Mouse (Mus musculus) megakaryocyte, embryonic 14.5 days (primary cell): ENCODE measurements at regions not wholly inside any gene's neighbourhood (a gene's known extent, or its start where the extent isn't known, plus 50 kb on each side); places are given as distances from the start of the nearest gene placed in this dataset.

Experiments used
- H3K27me3 ChIP-seq: replicated peaks from 2 replicates; pipeline ENCODE3; 2012; ENCODE audit warnings: inconsistent platforms
- H3K36me3 ChIP-seq: replicated peaks from 2 replicates; pipeline ENCODE3; 2012; ENCODE audit warnings: low read length, inconsistent platforms, mixed read lengths
- H3K4me1 ChIP-seq: 2 replicates; pipeline ENCODE4 v1.6.1; 2012; ENCODE audit warnings: inconsistent platforms
- H3K4me3 ChIP-seq: replicated peaks from 2 replicates; pipeline ENCODE3; 2012; ENCODE audit warnings: moderate library complexity, mild to moderate bottlenecking, inconsistent platforms
- H3K9me3 ChIP-seq: 2 replicates; pipeline ENCODE4 v1.6.1; 2012; ENCODE audit warnings: inconsistent platforms
- FLI1 ChIP-seq: IDR thresholded peaks from 2 replicates; pipeline ENCODE4 v1.6.1; 2012; ENCODE audit warnings: low read length, inconsistent platforms, mixed read lengths
- GATA1 ChIP-seq: IDR thresholded peaks from 3 replicates; pipeline ENCODE4 v1.6.1; 2012; ENCODE audit warnings: mixed read lengths, low read length, inconsistent platforms, borderline replicate concordance

DNA sequence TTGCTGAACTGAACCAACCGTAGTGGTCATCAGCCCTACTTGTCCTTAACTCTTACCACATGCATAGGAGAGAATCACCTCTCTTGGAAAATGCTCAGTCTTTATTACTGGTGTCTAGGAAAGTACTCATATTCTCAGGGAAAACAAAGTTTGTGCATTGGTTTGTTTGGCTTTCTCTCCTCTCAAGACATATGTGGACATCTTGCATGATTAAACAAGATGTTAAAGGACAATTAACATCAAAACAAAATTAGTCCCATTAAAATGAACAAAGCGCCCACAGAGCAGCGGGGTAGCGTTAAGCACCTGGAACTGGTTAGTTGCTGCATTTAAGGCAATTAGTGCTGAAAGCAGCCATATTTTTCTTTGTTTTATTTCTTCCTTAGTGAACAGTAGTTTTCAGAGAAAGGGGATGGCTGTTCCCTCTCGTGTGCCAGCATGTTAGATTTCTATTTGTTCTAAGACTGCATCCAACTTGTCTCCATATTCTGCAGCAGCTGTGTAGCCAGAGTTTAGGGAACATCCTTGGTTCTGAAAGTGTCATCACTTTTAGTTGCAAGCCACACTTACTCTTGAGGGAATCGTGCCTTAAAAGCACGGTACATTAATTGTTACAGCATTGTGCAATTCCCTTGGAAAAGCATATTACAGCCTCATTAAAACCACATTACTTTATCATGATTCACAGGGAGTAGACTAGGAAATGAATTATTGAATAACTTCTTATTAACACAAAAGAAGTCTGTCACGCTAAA, 137.7 kb downstream of the Ube2u start:
- H3K4me1 ChIP-seq, result no peaks in the 10 kb centered on the region
- no peaks in the 10 kb centered on the region for H3K27me3 ChIP-seq
- 0 out of 2 replicates have a peak, but pooled peaks cover 10% of the 10 kb centered on the region for H3K9me3 ChIP-seq
- TF ChIP-seq FLI1, result no peak
- H3K4me3 ChIP-seq, result no peak overlapping the region
- H3K36me3 ChIP-seq, result no peaks in the 10 kb centered on the region

DNA sequence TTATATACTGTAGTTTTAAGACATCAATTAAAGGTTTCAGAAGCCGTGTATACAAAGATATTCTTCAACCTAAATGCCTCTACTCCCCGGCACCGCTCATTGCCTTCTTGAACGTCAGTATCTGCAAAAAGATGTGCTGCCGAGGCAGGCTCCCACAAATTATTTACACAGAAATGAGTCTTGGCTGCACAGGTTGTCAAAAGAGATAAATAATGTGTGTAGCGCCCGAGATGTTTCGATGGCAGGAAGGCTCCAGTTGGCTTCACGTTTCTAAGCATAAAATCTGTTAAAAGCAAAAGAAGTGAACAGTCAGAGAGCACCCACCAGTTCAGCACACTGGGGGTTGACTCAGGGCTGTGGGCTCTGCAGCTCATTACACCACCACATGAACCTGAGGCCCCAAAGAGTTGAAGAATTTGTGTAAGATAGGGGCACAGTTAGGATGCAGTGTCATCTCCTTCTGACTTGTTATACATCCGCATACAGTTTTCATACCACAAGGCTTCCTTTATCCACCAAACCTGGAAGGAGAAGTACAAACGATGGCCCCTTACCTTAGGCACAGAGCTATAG, 138.4 kb downstream of the Ube2u start:
- H3K36me3 ChIP-seq, result no peaks in the 10 kb centered on the region
- H3K9me3 ChIP-seq, result 0 out of 2 replicates have a peak, but pooled peaks cover 10% of the 10 kb centered on the region
- no peaks in the 10 kb centered on the region for H3K27me3 ChIP-seq
- H3K4me1 ChIP-seq, result no peaks in the 10 kb centered on the region
- no peak for TF ChIP-seq GATA1
- TF ChIP-seq FLI1, result no peak
- H3K4me3 ChIP-seq, result no peak overlapping the region

DNA sequence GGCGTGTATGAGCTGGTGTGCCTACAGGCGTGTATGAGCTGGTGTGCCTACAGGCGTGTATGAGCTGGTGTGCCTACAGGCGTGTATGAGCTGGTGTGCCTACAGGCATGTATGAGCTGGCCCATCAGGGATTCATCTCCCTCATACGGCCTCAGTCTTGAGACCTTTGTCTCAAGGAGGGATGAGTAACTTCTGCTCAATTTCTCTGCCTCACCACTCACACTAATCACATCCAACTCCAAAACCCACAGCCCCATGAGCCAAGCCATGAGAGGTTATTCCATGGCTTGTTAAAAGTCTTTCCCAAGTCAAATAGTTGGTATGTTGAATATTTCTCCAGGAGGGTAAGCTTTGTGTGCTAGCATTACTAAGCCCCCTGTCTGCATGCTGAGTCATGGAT, 146.0 kb downstream of the Ube2u start:
- H3K36me3 ChIP-seq, result no peaks in the 10 kb centered on the region
- no peak overlapping the region for H3K4me3 ChIP-seq
- H3K4me1 ChIP-seq, result no peaks in the 10 kb centered on the region
- H3K27me3 ChIP-seq, result no peaks in the 10 kb centered on the region
- no peak for TF ChIP-seq GATA1
- TF ChIP-seq FLI1, result no peak
- peaks cover 4% of the 10 kb centered on the region; the same call in 1 of the 2 replicates for H3K9me3 ChIP-seq

DNA sequence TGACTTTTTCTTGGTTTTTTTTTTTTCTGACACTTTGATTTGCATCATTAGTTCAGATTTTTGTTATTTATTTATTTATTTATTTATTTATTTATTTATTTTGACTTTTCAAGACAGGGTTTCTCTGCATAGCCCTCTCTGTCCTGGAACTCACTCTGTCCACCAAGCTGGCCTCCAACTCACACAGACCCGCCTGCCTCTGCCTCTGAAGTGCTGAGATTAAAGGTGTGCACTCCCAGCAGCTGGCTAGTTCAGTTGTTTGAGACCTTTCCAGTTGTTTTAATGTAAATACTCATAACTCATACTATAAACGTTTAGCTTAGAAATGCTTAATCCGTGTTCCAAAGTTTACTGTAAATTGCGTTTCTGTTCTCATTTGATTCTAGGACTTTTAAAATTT, 147.9 kb downstream of the Ube2u start:
- H3K27me3 ChIP-seq, result no peaks in the 10 kb centered on the region
- no peaks in the 10 kb centered on the region for H3K4me1 ChIP-seq
- H3K9me3 ChIP-seq, result peaks cover 7% of the 10 kb centered on the region; the same call in 1 of the 2 replicates
- TF ChIP-seq FLI1 (no peak), GATA1 (no peak)
- H3K36me3 ChIP-seq, result no peaks in the 10 kb centered on the region
- no peak overlapping the region for H3K4me3 ChIP-seq

DNA sequence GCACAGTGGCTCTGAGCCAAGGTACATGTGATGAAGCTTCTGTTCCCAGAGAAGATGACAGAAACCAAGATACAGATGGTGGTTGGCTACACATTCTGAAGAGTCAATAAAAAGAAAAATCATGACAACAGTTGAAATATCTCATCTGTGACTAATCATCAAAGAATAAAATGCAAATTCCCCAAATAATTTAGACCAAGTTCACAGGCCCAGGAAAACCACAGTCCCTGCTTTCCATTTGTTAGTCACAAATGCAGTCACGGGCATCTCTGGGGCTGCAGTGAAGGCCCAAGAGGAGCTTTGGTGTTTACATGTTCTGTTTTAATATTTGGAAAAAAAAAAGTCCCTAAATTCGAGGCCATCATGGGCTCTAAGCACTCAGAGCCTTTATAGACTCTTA, 142.1 kb upstream of the Cachd1 start:
- no peak overlapping the region for H3K4me3 ChIP-seq
- H3K27me3 ChIP-seq, result no peaks in the 10 kb centered on the region
- no peaks in the 10 kb centered on the region for H3K4me1 ChIP-seq
- no peaks in the 10 kb centered on the region for H3K36me3 ChIP-seq
- H3K9me3 ChIP-seq, result peaks cover 33% of the 10 kb centered on the region
- no peak for TF ChIP-seq FLI1

DNA sequence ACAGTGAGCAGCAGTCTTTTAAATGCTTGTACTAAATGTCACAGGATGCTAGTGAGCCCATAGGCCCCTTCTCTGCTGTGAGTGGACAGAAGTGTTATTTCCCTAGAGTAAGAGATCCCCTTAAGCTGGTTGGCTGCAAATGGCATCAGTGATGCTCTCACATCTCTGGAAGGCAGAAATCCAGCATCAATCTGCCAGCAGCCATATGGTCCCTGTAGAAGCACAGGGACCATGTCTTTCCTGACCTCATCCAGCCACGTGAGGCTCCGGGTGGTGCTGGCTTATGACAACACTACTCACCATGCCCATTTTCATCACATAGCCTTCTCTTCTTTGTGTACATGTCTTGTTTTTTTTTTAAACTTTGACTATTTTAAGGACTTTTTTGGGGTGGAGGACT, 138.9 kb upstream of the Cachd1 start:
- no peak overlapping the region for H3K4me3 ChIP-seq

DNA sequence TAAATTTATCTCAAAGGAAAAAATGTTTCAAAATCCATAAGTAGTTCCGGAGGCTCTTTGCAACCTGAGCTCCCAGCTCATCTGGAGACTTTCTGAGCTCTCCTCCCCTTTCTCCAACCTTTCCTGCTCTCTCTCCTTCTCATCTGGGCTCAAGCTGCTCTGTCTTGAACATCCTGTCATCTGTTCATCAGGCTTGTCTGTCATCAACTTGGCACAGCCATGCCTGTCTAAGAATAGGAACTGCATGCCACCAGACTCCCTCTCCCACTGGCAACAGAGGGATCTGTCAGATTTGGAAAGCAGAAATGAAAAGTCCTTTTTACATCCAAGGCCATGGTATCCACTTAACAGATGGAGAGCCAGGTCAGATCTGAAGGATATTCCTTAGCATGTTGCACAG, 115.3 kb upstream of the Cachd1 start:
- TF ChIP-seq GATA1 (no peak), FLI1 (no peak)
- H3K27me3 ChIP-seq, result no peaks in the 10 kb centered on the region

More for the DNA sequence above, 138.9 kb upstream of the Cachd1 start:
- no peak for TF ChIP-seq GATA1
- TF ChIP-seq FLI1, result no peak
- Histone ChIP-seq H3K36me3 (no peaks in the 10 kb centered on the region), H3K4me1 (no peaks in the 10 kb centered on the region), H3K27me3 (no peaks in the 10 kb centered on the region), H3K9me3 (peaks cover 27% of the 10 kb centered on the region)

DNA sequence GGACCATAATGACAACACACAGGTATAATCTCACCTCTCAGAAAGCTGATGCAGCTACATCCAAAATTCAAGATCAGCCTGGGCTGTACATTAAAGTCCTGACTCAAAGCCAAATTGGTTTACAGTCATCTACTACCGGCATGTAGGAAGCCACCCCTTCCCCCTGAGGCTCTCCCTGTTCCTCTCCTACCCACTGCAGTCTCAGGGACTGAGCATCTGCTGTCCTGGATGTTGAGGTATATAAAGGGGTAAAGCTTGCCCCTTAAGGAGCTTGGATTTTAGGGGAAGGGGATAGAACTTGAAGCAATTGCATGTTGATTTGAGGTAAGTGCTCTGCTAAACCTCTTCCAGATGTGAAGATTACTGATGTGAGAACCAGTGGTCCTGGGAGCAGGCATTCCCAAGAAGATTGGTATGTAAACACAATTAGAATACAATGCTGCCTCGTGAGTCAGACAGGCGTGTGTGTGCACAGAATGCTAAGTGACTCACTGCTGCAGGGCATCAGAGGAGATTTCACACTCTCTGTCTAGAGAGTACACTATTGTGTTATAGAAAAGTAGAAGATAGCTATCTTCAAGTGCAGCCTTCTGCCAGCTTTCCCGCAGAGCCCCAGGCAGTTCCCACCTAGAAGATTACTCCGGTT, 111.7 kb upstream of the Cachd1 start:
- Histone ChIP-seq H3K4me1 (no peaks in the 10 kb centered on the region), H3K27me3 (no peaks in the 10 kb centered on the region), H3K36me3 (no peaks in the 10 kb centered on the region), H3K4me3 (no peak overlapping the region), H3K9me3 (peaks cover 3% of the 10 kb centered on the region; the same call in 1 of the 2 replicates)
- TF ChIP-seq GATA1 (no peak), FLI1 (no peak)

More for the DNA sequence above, 115.3 kb upstream of the Cachd1 start:
- Histone ChIP-seq H3K4me3 (no peak overlapping the region), H3K4me1 (no peaks in the 10 kb centered on the region), H3K36me3 (no peaks in the 10 kb centered on the region), H3K9me3 (no peaks in the 10 kb centered on the region)

DNA sequence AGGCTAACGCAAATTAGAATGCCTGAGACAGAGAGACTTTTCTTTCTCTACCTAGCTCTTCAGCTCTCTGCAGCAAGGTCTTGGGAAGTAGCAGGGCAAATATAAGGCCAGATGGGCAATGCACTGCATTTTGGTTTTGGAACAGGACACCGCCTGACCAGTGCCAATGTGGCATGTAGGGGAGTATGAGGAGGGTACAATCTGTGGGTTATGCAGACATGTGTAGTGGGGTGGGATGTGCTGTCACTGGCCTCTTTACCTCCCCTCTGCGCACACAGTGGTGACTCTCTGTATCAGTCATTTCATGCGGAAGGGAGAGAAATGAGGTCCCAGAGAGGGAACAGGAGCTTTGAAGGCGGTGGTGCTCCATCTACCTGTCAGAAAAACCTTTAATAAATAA, 105.9 kb upstream of the Cachd1 start:
- Histone ChIP-seq H3K27me3 (no peaks in the 10 kb centered on the region), H3K9me3 (peaks cover 13% of the 10 kb centered on the region; the same call in 1 of the 2 replicates), H3K4me3 (no peak overlapping the region), H3K4me1 (no peaks in the 10 kb centered on the region), H3K36me3 (no peaks in the 10 kb centered on the region)
- TF ChIP-seq GATA1, result no peak
- no peak for TF ChIP-seq FLI1

DNA sequence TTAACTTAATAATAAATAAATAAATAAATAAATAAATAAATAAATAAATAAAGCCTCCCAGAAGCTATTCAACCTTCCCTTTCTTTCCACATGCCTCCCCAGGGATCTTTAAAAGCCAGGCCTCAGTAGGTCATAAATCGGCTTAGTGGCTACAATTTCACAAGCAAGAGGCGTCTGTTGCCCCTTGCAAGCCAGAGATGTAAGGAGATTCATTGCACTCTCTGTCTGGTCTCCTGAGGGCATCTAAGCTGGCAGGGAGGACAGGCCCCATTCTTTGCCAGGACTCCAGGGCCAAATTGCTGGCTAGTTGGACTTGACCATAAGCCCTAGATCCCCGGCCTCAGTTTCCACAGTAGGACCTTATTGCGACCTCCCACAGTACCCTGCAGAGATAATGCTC, 101.6 kb upstream of the Cachd1 start:
- no peak overlapping the region for H3K4me3 ChIP-seq
- no peaks in the 10 kb centered on the region for H3K36me3 ChIP-seq
- no peaks in the 10 kb centered on the region for H3K4me1 ChIP-seq
- peaks cover 20% of the 10 kb centered on the region; the same call in 1 of the 2 replicates for H3K9me3 ChIP-seq
- TF ChIP-seq FLI1, result no peak
- no peak for TF ChIP-seq GATA1
- H3K27me3 ChIP-seq, result no peaks in the 10 kb centered on the region
